Mouse (Mus musculus) CD4-positive, CD25-positive, alpha-beta regulatory T cell, adult 2 months (primary cell): ENCODE measurements around the gene Ift27.

ENCODE experiments used
- DNase-seq: peaks from one replicate; pipeline ENCODE4 v3.0.0-alpha.2; 2012; ENCODE audit warnings: low read depth, low spot score

Ift27 gene

GRCm38 (mm10) chr15:78173972-78174886 lies at the start of gene Ift27:
Ift27 (minus strand) TSS chr15:78174107.
- peak; percentile 99 for DNase-seq

GRCm38 (mm10) chr15:78215269-78215668 lies 41.4 kb upstream of the Ift27 start:
- no peak for DNase-seq

- no peak for DNase-seq
Measured at GRCm38 (mm10) chr15:78211367-78211766, 37.5 kb upstream of the Ift27 start.

- DNase-seq: no peak
Measured at GRCm38 (mm10) chr15:78210203-78210602, 36.3 kb upstream of the Ift27 start.

GRCm38 (mm10) chr15:78206312-78206711 lies 32.4 kb upstream of the Ift27 start, which contains the start of gene Pvalb:
Pvalb (minus strand) TSS chr15:78206400.
- DNase-seq: no peak

- DNase-seq: peak; percentile 12
Measured at GRCm38 (mm10) chr15:78205192-78205591, 31.3 kb upstream of the Ift27 start.

GRCm38 (mm10) chr15:78204053-78204847 lies 30.3 kb upstream of the Ift27 start:
- peak; percentile 31 for DNase-seq

- DNase-seq: no peak
Measured at GRCm38 (mm10) chr15:78195096-78195880, 21.4 kb upstream of the Ift27 start.

GRCm38 (mm10) chr15:78194320-78194719 lies 20.4 kb upstream of the Ift27 start:
- DNase-seq: no peak

GRCm38 (mm10) chr15:78189636-78190035 lies 15.7 kb upstream of the Ift27 start:
- no peak for DNase-seq

- DNase-seq: no peak
Measured at GRCm38 (mm10) chr15:78188546-78188945, 14.6 kb upstream of the Ift27 start.

- no peak for DNase-seq
Measured at GRCm38 (mm10) chr15:78186906-78187305, 13.0 kb upstream of the Ift27 start.

- no peak for DNase-seq
Measured at GRCm38 (mm10) chr15:78185609-78186008, 11.7 kb upstream of the Ift27 start.

- peak; percentile 59 for DNase-seq
Measured at GRCm38 (mm10) chr15:78184855-78185254, 10.9 kb upstream of the Ift27 start.

GRCm38 (mm10) chr15:78181701-78182405 lies 7.9 kb upstream of the Ift27 start:
- DNase-seq: no peak

GRCm38 (mm10) chr15:78179775-78180174 lies 5.9 kb upstream of the Ift27 start:
- DNase-seq: no peak

GRCm38 (mm10) chr15:78178397-78178796 lies 4.5 kb upstream of the Ift27 start:
- DNase-seq: peak; percentile 88

GRCm38 (mm10) chr15:78177257-78177656 lies 3.4 kb upstream of the Ift27 start:
- DNase-seq: no peak

- DNase-seq: no peak
Measured at GRCm38 (mm10) chr15:78174887-78175245, 959 bp upstream of the Ift27 start.

GRCm38 (mm10) chr15:78172899-78173817 lies 749 bp downstream of the Ift27 start:
- DNase-seq: peak; percentile 26
